In genomic region chr2:156267636-156268035, GRCm38 (mm10) we compare ENCODE assay signal across 23 mouse cellular contexts. TPM values are rescaled to one million over a fixed set of nuclear protein-coding genes. Genes with fewer than 3 reads are reported as not detected.
DNase-seq lines count a peak whose midpoint lies in the region; ATAC-seq lines count a peak whose summit lies in the region.
"Had no signal": no experiment of that assay in that cellular context is flagged by ENCODE, and none has a peak within 500 bp of the region (broad histone marks: within the 10 kb centered on the region; RNA-seq: fewer than 3 reads in every experiment).

No protein-coding gene starts in this region.

- H3K4me2 ChIP-seq in hindbrain, embryonic 12.5 days (replicated peaks): no peak overlapping the region
- H3K4me2 ChIP-seq: forebrain, embryonic 15.5 days; heart, embryonic 12.5 days had no signal

- H3K27ac ChIP-seq in hindbrain, embryonic 12.5 days: no peak overlapping the region
- H3K27ac ChIP-seq: embryonic facial prominence, embryonic 10.5 days; forebrain, embryonic 10.5 days; forebrain, embryonic 15.5 days; heart, adult 2 months had no signal

- no peak overlapping the region for H3K9ac ChIP-seq in hindbrain, embryonic 12.5 days
- H3K9ac ChIP-seq: forebrain, embryonic 15.5 days; heart, embryonic 12.5 days had no signal

- no peaks in the 10 kb centered on the region for H3K9me3 ChIP-seq in hindbrain, embryonic 12.5 days (replicated peaks)
- H3K9me3 ChIP-seq: embryonic facial prominence, embryonic 10.5 days; forebrain, embryonic 10.5 days; forebrain, embryonic 15.5 days; G1E; heart, embryonic 12.5 days had no signal

- no peak for ATAC-seq in CD4-positive, CD25-positive, alpha-beta regulatory T cell, adult 4 months
- ATAC-seq in hindbrain, embryonic 12.5 days (ENCODE audit: low FRiP score): no peak
- ATAC-seq: activated CD4-positive, CD25-positive, alpha-beta regulatory T cell, adult 4 months; forebrain, embryonic 15.5 days; hindbrain, embryonic 16.5 days; inflammation-experienced regulatory T-cells, adult 6 months had no signal

- H3K4me1 ChIP-seq in hindbrain, embryonic 12.5 days: no peaks in the 10 kb centered on the region
- H3K4me1 ChIP-seq: embryonic facial prominence, embryonic 10.5 days; forebrain, embryonic 10.5 days; forebrain, embryonic 15.5 days; heart, embryonic 12.5 days had no signal

- no peaks in the 10 kb centered on the region for H3K27me3 ChIP-seq in hindbrain, embryonic 12.5 days
- H3K27me3 ChIP-seq: forebrain, embryonic 15.5 days; heart, embryonic 12.5 days had no signal

- no peak overlapping the region for H3K4me3 ChIP-seq in hindbrain, embryonic 12.5 days
- H3K4me3 ChIP-seq: embryonic facial prominence, embryonic 10.5 days; erythroblast, embryonic 14.5 days; forebrain, embryonic 10.5 days; forebrain, embryonic 15.5 days; heart, adult 2 months; heart, embryonic 12.5 days had no signal

- WGBS in hindbrain, embryonic 12.5 days: 93% methylated on average over 9 of the region's 9 CpGs

- H3K36me3 ChIP-seq in hindbrain, embryonic 12.5 days: peaks cover 14% of the 10 kb centered on the region

- DNase-seq in CD4-positive, CD25-positive, alpha-beta regulatory T cell, adult 2 months (ENCODE audit: low read depth, low spot score): peak; percentile 49
- DNase-seq in naive thymus-derived CD4-positive, alpha-beta T cell, adult 2 months (ENCODE audit: low read depth): peak; percentile 80
- DNase-seq in thymus, postnatal 10 days (ENCODE audit: low spot score in 2 of 2): peak; percentile 17 to 33
- DNase-seq in thymus, postnatal 4 days: peak; percentile 47
- DNase-seq in adrenal gland, postnatal 36 days: no peak
- DNase-seq in lung, postnatal 14 days: no peak
- DNase-seq: adrenal gland, postnatal 25 days; B cell, adult 2 months; cerebellum, adult 2 months; cerebellum, postnatal 10 days; gastrocnemius, postnatal 14 days; heart, adult 2 months had no signal

RNA-seq across cellular contexts. Expression of gene Cnbd2, which starts 44.5 kb away (rescaled TPM):
- polyA plus RNA-seq in CD4-positive, CD25-positive, alpha-beta regulatory T cell, adult 4 months (2017; shearing (Covaris generic)): 1 to 10 TPM; 6.3 to 8.8 TPM
- total RNA-seq in adrenal gland, postnatal 36 days (2021): 1 to 10 TPM; 2.2 to 2.7 TPM
- 6.4 and 6.7 TPM in 2 replicates for polyA plus RNA-seq in hindbrain, embryonic 12.5 days (2016; fragmentation: Nextera tagmentation; extraction: Ambion mirVana)
- polyA plus RNA-seq: erythroblast, embryonic 14.5 days had no signal

RNA-seq across cellular contexts. Expression of gene Scand1, which starts 44.9 kb away (rescaled TPM):
- polyA plus RNA-seq in CD4-positive, CD25-positive, alpha-beta regulatory T cell, adult 4 months (2017; shearing (Covaris generic)): 1 to 10 TPM; 1.6 to 2.7 TPM
- total RNA-seq in adrenal gland, postnatal 36 days (2021): 100 to 1,000 TPM; 101 to 132 TPM
- polyA plus RNA-seq in hindbrain, embryonic 12.5 days (2016; fragmentation: Nextera tagmentation; extraction: Ambion mirVana): 121 and 126 TPM in 2 replicates

Comparison
In these comparisons a context has a peak if more than half of its experiments do, and no peak if none do; other contexts are left out.
1. DNase-seq: peak in CD4-positive, CD25-positive, alpha-beta regulatory T cell, adult 2 months (single experiment), naive thymus-derived CD4-positive, alpha-beta T cell, adult 2 months (single experiment), thymus, postnatal 10 days (2 of 2) and thymus, postnatal 4 days (single experiment); none in adrenal gland, postnatal 36 days (0 of 2) and lung, postnatal 14 days (single experiment).
2. RNA of gene Scand1, which starts 44.9 kb away (polyA plus RNA-seq): 121 to 126 TPM in hindbrain, embryonic 12.5 days; 1.6 to 2.7 TPM in CD4-positive, CD25-positive, alpha-beta regulatory T cell, adult 4 months; every median in the first group is over 10 times any median in the second.